Mouse (Mus musculus): Measurements from ENCODE around the gene Slc24a3.

DNA sequence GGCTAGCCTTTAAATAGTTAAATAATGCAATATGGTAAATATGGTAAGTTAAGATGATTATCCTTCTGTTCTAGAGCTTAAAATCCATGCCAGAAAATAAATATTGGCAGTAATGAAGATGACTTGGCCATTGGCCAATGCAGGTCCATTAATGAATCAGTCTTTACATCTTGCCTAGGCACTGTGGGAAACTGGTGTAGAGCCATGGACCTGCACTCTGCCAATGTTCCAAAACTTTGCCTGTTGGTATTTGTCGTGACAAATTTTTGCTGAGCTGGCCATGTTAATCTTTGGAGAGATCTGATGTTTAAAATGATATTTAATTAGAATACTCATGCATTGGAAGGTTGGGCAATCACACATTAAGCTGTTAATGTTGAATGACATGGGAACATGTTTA lies 129.4 kb downstream of the Slc24a3 start:
- TF ChIP-seq POLR2A (IDR thresholded peaks at IDR 0.05; ENCODE audit: borderline replicate concordance, extremely low read depth, insufficient read depth, insufficient read length, poor library complexity, severe bottlenecking) (no peak), CTCF (IDR thresholded peaks at IDR 0.05; ENCODE audit: borderline replicate concordance, extremely low read depth, insufficient read depth, insufficient read length) (no peak)

Data from brain, embryonic 14.5 days (tissue).